Mouse (Mus musculus) brain, adult 2 months (tissue): Measurements from ENCODE around the gene Anapc2.

Experiments used
- DNase-seq: peaks from one replicate; pipeline ENCODE4 v3.0.0; 2011; ENCODE audit warnings: low read depth, low spot score

Gene Anapc2

DNA sequence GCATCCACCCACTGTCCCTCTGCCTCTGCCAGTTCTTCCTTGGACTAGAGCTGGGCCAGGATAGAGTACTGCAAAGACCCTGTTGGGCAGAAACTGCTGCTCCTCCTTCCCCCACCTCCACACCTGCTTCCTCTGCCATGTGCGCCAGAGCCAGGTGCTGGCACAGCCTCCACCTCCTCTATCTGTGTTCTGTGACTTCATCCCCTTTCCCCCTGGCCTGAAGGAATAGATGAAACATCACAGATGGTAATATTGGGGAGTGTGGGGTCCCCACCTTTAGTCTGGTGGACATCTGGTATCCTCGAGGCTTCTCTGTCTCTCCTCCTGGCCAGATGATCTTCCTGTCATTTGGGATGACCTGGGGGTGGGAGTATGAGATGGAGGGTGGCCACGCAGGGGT is 31.2 kb downstream of the Anapc2 start:
- no peak for DNase-seq

DNA sequence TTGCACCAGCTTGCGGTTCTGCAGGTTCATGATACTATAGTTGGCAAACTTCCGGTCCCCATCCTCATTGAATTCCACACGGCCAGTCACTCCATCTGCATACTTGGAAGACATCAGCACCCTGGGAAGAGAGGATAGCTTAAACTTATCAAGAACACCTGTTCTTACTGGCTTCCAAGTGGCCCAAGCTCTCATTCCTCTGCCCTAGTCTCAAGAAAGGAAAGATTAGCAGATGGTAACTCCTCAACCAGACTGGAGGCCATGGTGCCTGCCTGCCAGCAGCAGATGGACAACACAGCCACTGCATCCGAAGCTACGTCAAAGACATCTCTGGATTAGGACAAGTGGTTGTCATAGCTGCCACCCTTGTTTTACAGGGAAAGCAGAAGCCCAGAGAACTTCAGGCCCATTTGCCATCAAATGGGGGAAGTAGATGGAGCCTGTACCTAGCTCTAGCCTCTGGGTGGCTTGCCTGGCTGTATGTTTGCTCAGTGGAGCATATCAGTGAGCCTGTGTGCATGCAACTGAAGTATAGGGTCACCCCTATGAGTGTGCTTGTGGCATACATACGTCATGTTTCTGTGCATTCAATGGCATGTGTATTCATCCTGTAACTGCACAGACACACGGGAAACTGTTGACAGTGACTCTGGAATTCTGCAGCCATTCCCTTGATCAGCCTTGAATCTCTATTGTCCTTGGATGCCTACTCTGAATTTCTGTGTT is 31.8 kb downstream of the Anapc2 start:
- peak; percentile 93 for DNase-seq

DNA sequence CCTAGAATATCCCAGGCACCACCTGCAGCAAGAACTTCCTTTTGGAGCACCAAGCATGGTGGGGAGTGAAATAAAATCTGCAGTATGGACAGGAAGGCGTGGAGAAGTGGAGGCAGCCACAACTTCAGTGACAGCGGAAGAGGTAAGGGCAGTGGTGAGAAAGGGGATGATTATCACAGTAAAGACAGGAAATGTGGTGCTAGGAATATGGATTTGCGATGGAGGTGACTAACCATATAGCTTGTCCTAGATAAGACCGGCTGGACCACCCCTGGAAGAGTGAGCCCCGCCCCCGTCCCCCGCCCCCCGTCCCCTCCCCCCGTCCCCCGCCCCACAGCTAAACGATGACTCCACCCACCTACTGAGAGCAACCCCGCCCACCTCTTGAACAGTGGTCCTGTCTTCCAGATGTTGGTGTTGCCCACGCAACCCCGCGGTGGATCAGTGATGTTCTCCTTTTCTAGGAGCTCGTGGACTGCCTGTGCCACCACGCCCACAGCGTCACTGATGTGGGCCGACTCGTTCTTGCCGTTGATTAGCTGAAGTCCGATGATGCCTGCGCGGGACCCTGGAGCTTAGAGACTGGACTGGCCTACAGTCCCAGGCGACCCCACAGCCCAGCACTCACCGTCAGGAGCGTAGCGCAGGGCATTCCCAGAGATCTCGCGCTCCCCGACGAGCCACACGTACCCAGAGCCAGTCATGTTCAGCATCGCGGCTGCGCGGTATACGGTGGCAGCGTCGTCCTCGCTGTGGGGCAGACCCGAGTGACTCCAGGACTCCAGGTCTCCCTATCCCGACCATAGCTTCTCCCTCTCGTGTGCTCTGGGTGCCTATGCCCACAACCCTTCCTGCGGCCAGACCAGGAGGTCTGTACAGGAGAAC is 32.6 kb downstream of the Anapc2 start:
- DNase-seq: peak; percentile 72

DNA sequence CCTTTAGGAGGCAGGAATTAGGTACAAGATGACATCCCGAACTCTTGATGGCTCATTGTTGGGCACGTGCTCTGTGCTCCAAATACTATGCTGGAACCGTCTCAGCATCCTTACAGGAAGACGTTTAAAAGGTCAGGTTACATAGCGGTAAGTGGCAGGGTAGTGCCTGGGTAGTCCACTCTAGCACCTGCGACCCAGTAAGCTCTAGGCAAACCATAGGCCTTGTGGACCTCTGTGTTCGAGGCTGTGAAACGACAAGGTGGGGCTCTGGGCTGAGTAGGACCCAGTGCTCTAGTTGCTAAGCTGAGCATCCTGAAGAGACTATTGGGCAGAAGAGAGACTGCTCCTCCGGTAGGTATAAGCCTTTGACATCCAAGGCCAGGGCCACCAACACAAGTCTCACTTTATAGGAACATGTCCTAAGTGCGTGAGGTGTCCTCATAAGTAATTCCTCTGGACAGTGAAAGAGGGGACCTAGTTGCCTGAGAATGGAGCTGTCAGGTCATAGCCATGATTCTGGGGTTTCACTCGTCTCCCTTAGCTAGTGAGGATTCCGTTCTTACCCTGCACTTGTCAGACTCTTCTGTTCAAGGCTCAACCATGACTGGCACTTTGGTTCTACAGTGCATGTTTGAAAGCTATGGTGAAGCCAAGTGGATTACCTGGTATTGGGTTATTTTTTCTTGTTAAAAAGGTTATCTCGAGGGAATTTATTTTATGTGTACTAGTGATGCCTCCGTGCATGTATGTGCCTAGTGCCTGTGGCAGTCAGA is 33.5 kb downstream of the Anapc2 start:
- DNase-seq: no peak

DNA sequence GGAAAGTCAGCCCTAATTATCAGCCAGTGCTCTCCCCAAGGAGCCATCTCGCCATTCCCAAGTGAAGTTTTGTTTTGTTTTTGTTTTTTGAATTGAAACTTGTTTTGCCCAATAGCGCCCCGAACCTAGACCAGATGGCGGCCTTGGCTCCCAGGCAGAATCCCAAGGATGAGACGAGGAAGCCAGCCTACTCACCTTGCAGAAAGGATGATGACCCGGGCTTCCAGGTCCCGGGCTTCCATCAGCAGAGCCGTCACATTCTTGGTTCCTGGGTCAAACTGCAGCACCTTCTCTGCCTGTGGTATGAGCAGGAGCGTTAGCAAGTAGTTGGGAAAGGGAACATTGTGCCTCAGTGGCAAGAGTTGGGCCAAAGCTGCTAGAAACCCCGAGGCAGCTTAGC is 37.9 kb downstream of the Anapc2 start:
- no peak for DNase-seq

DNA sequence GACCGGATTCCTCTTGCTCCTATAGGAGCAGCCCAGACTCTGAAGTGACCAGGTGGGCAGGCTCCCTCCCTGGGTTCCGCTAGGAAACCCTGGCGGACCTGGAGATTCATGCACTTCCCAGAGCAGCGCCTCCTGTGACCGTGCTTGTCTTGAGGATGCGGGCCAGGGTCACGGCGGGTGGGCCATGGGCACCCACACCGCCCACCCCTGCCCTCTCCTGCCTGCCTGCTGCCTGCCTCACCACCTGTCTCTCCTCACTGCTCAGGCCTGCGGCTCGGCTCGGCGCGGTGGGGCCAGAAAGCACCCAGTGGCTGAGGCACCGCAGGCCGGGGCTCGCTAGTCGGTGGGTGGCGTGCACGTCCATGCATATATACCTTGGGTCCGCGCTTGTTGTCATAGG is 38.7 kb downstream of the Anapc2 start:
- DNase-seq: no peak

DNA sequence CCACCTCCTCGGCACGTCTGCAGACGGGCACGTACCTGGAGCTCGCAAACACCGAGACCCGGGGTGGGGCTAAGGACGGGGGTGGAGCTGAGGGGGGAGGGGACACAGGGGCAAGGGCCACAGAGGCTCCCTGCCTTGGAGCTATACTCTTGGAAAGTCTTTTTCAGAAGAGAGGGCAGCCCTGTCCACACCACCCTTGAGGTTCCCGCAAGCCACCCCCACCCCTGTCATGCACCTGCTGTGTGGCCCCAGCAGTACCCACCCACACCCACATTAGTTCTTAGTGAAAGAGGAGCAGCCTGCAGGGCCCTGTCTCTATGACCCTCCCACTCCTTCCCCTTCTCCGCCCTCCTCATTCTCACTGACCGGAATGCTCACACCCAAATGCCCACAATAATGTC is 39.2 kb downstream of the Anapc2 start:
- no peak for DNase-seq

DNA sequence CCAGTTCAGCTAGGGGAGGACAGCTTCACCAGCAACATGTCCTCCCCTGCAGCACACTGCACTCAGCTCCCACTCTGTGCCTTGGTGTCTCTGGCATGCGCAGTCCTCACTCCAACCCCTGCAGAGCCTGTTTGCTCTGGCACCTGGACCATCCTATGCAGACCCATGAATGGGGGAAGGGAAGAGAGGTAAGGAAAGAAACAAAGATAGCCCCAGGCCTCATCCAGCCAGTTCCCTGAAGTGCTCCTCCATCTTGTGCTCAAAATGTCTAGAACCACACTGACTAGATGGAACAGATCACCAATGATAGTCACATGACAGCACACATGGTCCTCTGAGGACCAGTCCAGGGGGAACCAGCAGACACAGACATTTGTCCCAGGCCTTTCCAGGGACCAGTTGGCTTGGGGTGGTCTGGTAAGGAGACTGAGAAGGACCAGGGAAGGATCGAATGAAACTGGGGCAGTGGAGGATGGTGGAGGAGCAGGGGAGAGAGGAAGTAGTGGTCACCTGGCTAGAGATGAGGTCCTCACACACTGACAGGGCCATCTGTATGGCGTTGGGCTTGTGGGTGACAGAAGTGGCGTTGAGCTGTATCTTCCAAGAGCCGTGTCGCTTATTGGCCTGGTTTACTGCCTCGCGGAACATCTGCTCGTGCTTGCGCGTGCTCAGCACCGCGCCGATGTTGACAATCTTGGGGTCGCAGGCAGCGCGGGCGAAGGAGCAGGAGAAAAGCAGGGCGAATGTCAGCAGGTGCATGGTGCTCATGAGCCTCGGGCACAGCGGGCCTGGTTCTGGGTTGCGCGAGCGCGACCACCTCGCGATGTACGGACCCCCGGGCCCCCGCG is 46.1 kb downstream of the Anapc2 start:
- peak; percentile 94 for DNase-seq

DNA sequence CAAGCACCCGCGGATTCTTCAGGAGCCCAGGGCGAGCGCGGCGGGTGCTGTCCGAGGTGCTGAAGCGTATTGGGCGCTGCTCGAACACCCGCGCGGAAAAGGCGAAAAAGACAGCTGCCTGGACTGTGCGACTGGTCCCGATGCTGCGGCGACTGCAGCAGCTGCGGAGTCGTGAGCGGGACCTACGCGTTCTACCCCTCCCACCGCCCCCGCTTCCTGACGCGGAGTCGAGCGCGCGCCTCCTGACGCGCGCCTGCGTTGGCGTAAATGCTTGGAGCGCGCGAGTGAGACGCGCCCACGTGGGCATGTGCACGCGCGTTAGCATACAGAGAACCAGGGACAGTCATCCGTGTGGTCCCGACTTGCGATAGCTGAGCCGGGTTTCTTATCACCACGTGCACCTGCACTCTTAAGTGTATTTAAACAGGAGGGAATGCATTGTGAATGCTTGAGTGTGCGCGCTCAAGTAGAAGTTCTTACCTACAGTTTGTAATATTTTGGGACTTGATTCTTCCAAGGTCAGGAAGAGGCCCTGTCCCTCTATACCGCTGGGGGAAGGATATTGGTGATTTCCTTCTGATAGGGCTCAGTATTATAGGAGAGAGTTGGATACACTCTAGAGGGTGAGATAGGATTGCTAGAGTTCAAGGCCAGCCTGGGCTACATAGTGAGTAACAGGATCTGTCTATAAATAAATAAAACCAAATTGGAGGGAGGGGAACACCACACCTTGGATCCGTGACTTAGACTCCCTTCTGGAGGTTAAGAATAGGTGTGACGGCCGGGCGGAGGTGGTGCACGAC is 46.9 kb downstream of the Anapc2 start, which contains the start of gene Grin1:
TSS of gene Grin1 (minus strand) at position 217 of the 803 bp plus-strand sequence.
- peak; percentile 97 for DNase-seq

DNA sequence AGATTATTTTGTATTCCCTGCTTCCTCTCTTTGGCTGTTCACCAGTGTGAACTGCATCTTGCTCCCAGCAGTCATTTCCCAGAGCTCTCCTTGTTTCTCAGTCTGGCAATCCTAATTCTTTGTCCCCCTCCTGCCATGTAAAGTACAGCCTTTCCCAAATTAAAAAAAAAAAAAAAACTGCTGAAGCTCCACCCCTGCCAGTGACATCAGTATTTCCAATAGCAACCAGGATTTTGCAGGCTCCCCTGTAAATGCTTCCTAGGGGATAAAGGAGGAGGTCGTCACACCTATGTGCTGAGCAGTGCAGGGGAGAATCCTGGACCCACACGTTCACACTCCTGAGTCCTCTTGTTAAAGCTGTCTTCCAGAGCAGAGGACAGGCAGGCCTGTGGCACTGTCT is 47.8 kb downstream of the Anapc2 start:
- peak; percentile 58 for DNase-seq

DNA sequence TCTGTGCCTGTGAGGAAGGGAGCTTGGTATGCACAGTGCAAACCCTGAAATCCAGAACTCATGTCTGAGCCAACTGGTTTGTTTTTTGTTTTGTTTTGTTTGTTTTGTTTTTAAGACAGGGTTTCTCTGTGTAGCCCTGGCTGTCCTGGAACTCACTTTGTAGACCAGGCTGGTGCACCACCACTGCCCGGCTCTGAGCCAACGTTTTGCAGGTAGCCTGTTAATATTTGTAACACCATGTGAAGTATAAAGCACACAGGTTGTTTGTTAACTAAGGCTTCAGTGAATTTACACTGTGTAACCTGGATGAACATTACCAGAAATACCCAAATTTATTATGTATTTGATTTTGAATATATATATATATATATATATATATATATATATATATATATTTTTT is 53.8 kb downstream of the Anapc2 start:
- DNase-seq: no peak

DNA sequence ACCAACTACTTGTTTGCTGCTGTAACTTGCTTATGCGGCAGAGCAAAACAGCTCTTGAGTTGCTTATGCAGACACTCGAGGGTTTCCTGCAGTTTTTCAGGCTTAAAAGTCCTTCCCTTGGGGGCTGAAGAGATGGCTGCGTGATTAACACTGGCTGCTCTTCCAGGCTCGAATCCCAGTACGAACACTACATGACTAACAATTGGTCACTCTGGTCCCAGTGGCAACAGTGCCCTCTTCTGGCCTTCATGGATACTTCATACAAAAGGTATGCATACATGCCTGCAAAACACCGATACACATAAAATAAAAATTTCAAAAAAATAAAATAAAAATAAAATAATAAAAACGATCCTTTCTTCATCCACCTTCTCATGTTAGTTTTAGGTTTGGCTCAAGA is 56.2 kb downstream of the Anapc2 start:
- DNase-seq: peak; percentile 79

DNA sequence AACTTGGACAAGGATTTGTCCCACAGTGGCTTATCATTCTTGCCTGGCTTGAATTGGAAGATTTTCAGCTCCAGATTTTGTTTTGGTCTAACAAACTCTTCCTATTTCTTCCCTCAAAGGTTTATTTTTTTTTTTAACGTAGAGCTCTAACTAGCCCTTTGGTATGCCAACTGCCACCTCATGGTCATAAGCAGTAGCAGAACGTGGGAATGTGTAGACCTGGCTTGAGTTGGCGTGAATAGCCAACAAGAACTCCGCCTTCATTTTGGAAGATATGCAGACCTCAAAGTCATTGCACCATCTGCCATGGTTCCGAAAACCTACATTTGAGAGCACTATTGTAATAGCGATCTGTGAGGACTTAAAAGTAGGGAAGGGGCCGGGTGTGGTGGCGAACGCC is 59.2 kb downstream of the Anapc2 start:
- DNase-seq: no peak

DNA sequence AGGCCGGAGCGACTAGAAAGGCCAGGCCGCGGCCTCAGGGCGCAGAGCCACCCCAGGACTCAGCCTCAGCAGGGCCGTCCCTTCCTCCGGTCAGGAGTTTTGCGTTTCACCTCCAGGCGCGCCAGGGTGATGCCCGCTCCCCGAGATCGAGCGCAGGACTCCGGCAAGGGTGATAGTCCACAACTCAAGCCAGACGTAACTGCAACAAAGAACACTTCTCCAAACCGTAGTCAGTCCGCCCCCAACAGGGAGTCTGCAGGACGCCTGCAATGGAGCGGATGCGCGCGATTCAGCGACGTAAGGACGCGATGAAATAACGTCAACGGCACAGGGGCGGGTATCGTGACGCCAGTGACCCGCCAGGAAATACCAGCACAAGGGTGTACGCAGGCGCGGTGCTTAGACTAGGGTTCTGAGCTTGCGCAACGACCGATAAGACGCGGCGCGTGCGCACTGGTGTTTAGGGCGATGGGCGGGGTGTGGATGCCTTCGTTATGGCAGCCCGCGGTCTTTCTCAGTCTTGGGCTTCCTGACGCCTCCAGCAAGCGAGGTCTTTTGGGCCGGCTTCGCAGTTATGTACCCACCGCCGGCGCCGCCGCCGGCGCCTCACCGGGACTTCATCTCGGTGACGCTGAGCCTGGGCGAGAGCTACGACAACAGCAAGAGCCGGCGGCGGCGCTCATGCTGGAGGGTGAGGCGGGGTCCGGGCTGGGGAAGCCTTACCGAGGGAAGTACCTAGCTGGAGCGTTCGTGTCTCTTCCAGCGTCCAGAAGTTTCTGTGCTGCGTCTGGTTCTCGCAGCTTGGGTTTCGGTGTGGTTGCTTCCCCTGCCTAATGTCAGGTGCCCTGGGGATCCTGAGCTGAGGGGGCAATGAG is 60.2 kb downstream of the Anapc2 start, which contains the start of gene Man1b1:
TSS of gene Man1b1 (plus strand) at position 53 of the 875 bp plus-strand sequence.
- DNase-seq: peak; percentile 100

DNA sequence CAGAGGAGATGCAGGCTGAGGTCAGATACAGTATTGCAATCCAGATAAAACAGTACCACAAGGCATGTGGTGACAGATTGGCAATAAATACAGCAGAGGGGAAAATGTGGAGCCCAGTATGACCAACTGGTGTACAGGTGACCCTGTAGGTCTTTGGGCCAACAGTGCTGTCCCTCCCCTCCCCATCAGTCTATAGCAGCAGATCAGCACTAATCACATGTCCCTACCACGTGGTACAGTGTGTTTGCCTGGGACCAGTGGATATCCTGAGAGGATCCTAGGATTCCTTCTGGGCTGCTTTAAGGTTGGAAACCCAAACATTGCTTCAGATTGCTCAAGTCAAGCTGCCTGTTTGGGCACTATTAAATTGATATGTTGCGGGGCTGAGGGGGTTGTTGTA is 61.3 kb downstream of the Anapc2 start:
- no peak for DNase-seq
